Mouse (Mus musculus) intestine, embryonic 15.5 days (tissue): ENCODE measurements around the gene Mreg. TPM values are rescaled to one million over a fixed set of nuclear protein-coding genes. Genes with fewer than 3 reads are reported as not detected.
A peak's percentile ranks its signal among the peaks of the same experiment; 100 is the strongest.

Source experiments
- ATAC-seq: fragments of 200-750 bp; cut with Nextera tagmentation; 2 replicates; pipeline ENCODE4 v1.8.0; 2017; ENCODE audit warnings: moderate TSS enrichment, moderate library complexity
- H3K27ac ChIP-seq: fragments of 300-500 bp; sonication (generic); 2 replicates; pipeline ENCODE4 v1.5.1; 2015; ENCODE audit warnings: mild to moderate bottlenecking, inconsistent platforms
- H3K27me3 ChIP-seq: fragments of 300-500 bp; sonication (generic); replicated peaks from 2 replicates; pipeline ENCODE4 v1.6.1; 2015; ENCODE audit warnings: inconsistent platforms
- H3K36me3 ChIP-seq: fragments of 300-500 bp; sonication (generic); 2 replicates; pipeline ENCODE4 v1.6.1; 2015; ENCODE audit warnings: inconsistent platforms
- H3K4me1 ChIP-seq: fragments of 300-500 bp; sonication (generic); replicated peaks from 2 replicates; pipeline ENCODE4 v1.6.1; 2015; ENCODE audit warnings: inconsistent platforms
- H3K4me2 ChIP-seq: fragments of 300-500 bp; sonication (generic); replicated peaks from 2 replicates; pipeline ENCODE4 v1.6.1; 2015; ENCODE audit warnings: mild to moderate bottlenecking, inconsistent platforms
- H3K4me3 ChIP-seq: fragments of 300-500 bp; sonication (generic); replicated peaks from 2 replicates; pipeline ENCODE4 v1.5.1; 2015; ENCODE audit warnings: inconsistent platforms
- H3K9ac ChIP-seq: fragments of 300-500 bp; sonication (generic); 2 replicates; pipeline ENCODE4 v1.6.1; 2015; ENCODE audit warnings: inconsistent platforms
- H3K9me3 ChIP-seq: fragments of 300-500 bp; sonication (generic); 2 replicates; pipeline ENCODE4 v1.6.1; 2016; ENCODE audit warnings: inconsistent platforms
- WGBS: fragments of 180-500 bp; shearing (Covaris S2); methylation state at CpG from one replicate; pipeline ENCODE4 v1.1.7; 2015; 5-methylcytosine and 5-hydroxymethylcytosine counted together
- polyA plus RNA-seq: library from polyadenylated mRNA; unstranded; fragments of >200 nt; fragmentation: Nextera tagmentation; extraction: Ambion mirVana; gene quantifications from 2 replicates; pipeline ENCODE4 v1.2.1, GENCODE M21; 2015

Gene Mreg
- polyA plus RNA-seq, 1 experiment from 2014 or later: 9.4 TPM

DNA sequence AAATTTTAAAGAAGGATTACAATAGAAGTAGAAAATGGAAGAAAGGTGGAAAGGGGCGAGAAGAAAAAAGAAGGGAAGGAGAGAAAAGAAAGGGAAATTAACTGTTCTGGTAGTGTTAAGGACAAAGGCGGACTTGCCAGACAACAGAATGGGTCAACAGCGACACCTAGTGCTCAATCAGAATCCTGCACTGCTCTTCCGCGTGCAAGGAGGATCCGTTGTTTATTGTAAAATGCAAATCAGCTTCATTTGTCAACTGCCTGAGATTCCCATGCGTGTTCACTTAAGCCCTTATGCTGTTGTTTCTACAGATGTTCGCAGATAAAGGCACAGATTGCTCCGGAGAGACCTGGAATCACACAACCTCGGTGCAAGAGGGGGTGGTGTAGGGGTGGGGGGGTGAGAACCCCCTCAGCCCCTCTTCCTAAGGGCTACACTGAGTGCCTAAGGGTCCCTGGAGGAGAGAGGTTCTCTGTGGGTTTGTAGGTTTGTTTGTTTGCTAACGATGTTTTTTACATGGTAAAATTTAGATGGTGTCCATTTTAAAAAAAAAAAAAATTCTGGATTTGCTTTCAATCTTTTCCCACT lies 70.1 kb downstream of the Mreg start:
- Histone ChIP-seq H3K4me3 (0 out of 2 replicates have a peak overlapping the region, but pooled peaks have one; percentile 8), H3K9ac (no peak overlapping the region), H3K27me3 (no peaks in the 10 kb centered on the region), H3K36me3 (no peaks in the 10 kb centered on the region), H3K4me1 (no peaks in the 10 kb centered on the region), H3K27ac (no peak overlapping the region), H3K4me2 (peak overlapping the region; percentile 41), H3K9me3 (no peaks in the 10 kb centered on the region)
- 5% methylated on average over 11 of the region's 11 CpGs for WGBS
- peak; percentile 67 for ATAC-seq

DNA sequence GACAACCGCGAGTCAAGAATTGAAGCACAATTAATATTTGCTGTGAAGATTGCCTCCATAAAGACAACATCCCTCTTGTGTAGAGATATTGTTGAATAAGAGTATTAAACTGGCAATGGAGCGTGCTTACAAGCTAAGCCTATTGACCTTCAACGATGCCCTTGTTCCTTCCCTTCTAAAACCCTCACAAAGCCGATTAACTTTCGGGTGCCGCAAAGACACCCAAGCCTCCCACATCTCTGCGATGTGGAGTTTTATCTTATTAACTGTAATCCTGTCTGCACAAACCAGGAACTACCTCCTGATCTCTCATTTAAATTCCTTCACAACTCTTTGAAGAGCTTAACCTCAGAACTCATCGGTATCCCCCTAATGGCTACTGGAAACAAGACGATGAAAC lies 76.0 kb downstream of the Mreg start:
- Histone ChIP-seq H3K4me2 (no peak overlapping the region), H3K36me3 (no peaks in the 10 kb centered on the region), H3K27me3 (no peaks in the 10 kb centered on the region), H3K4me1 (no peaks in the 10 kb centered on the region), H3K27ac (no peak overlapping the region), H3K4me3 (no peak overlapping the region), H3K9ac (no peak overlapping the region), H3K9me3 (no peaks in the 10 kb centered on the region)
- 93% methylated on average over 10 of the region's 10 CpGs for WGBS
- no peak for ATAC-seq

DNA sequence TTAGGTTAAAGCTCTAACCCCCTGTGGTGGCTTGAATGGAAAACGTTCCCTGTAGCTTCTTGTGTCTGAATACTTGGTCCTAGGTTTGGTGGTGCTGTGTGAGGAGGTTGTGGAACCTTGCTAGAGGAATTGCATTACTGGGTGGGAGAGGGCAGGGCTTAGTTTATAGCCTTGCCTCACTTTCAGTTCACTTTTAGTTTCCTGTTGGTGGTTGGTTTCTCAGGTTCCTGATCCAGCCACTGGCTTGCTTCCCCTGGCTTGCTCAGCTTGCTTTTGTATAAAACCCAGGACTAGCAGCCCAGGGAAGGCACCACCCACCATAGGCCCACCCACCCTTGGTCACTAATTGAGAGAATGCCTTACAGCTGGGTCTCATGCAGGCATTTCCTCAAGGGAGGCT lies 77.6 kb downstream of the Mreg start:
- H3K27me3 ChIP-seq: no peaks in the 10 kb centered on the region
- no peaks in the 10 kb centered on the region for H3K4me1 ChIP-seq
- no peak overlapping the region for H3K4me3 ChIP-seq
- H3K27ac ChIP-seq: no peak overlapping the region
- H3K4me2 ChIP-seq: no peak overlapping the region
- WGBS: 66% methylated on average over 1 of the region's 1 CpGs
- no peak for ATAC-seq
- no peak overlapping the region for H3K9ac ChIP-seq
- no peaks in the 10 kb centered on the region for H3K36me3 ChIP-seq
- no peaks in the 10 kb centered on the region for H3K9me3 ChIP-seq

DNA sequence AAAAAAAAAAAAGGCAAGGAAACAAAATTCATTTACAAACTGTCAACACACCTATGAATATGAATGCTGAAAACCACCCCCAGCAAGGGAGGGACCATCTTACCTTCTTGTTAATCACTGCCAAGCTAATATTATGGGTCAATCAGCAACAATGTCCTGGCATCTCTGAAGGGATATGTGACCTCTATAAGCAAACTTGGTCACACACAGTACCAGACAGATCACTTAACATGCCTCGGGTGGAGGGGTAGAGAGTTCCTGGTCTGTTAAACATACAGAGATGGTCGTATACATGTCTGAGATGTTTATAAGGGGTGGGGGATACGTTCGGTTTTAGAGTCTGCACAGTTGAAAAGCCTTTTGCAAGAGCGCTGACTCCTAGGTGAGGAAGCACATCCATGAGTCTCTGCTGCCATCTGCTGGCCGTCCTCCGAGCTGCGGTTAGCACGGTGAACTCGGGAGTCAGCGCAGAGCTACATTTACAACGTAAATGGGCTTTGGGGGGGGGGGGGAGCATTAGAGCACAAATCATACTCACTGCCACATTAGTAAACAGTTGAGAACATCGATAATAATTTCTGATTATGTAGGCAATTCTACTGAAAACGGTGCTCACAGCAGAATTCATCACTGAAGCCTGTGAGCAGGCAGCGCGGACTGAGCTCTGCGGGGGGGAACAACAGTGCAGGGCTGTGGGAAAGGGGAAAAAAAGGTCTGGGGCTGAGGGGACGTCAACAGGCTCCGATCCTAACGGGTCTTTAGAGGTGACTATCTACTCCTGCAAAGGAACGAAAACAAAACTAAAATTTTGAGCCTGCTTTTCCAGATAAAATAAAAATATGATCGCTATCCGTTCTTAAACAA lies 88.4 kb downstream of the Mreg start:
- Histone ChIP-seq H3K4me1 (no peaks in the 10 kb centered on the region), H3K27me3 (no peaks in the 10 kb centered on the region), H3K27ac (no peak overlapping the region), H3K4me2 (no peak overlapping the region), H3K9ac (no peak overlapping the region), H3K9me3 (no peaks in the 10 kb centered on the region), H3K36me3 (no peaks in the 10 kb centered on the region), H3K4me3 (no peak overlapping the region)
- peak; percentile 78 for ATAC-seq
- WGBS: 27% methylated on average over 23 of the region's 23 CpGs

DNA sequence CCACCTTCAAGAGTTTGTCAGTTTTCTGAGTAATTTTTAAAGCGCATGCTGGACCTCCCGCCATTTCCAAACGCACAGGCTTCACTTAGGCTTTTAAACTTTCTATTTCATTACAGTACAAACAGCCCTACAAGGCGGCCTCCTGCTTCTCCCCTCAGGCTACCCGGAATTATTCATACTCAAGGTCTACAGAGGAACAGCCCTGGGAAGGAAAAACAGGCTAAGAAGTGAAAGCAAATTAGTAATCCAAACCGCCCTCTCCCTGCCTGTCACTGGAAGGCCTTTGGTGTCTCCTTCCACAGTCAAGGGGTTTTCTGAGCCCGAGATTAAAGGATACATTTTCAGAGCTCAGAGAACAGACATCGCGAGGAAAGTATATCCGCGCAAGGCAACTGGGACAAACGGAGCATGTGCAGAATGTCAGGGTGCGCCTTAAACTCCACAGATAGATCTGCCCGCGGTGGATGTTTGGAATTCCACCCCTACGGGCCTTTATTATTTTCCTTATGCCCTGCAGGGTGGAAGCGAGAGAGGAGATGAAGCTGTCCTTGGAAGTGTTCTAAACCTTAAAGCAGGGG lies 90.4 kb downstream of the Mreg start:
- Histone ChIP-seq H3K36me3 (no peaks in the 10 kb centered on the region), H3K4me1 (no peaks in the 10 kb centered on the region), H3K4me3 (no peak overlapping the region), H3K27me3 (no peaks in the 10 kb centered on the region), H3K27ac (no peak overlapping the region), H3K9ac (no peak overlapping the region), H3K4me2 (no peak overlapping the region), H3K9me3 (no peaks in the 10 kb centered on the region)
- 89% methylated on average over 17 of the region's 17 CpGs for WGBS
- ATAC-seq: no peak

DNA sequence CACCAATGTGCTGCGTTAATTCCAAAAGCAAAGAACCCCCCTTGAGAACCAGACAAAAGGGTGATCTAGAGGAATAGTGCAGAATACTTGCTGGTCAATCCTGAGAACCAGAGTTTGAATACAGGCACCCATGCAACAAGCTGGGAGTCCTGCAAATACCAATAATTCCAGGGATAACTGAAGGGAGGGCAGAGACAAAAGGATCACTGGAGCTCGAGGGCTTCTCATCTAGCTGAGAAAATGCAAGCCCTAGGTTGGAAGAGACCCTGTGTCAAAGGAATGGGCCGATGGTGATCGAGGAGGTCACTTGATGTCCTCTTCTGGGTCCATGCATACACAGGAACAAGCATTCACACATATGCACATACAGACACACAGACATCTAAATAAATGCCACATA lies 92.1 kb downstream of the Mreg start:
- Histone ChIP-seq H3K9me3 (no peaks in the 10 kb centered on the region), H3K4me3 (no peak overlapping the region), H3K27ac (no peak overlapping the region), H3K4me2 (no peak overlapping the region), H3K27me3 (no peaks in the 10 kb centered on the region), H3K4me1 (no peaks in the 10 kb centered on the region), H3K9ac (no peak overlapping the region), H3K36me3 (no peaks in the 10 kb centered on the region)
- ATAC-seq: no peak
- WGBS: 75% methylated on average over 4 of the region's 4 CpGs

DNA sequence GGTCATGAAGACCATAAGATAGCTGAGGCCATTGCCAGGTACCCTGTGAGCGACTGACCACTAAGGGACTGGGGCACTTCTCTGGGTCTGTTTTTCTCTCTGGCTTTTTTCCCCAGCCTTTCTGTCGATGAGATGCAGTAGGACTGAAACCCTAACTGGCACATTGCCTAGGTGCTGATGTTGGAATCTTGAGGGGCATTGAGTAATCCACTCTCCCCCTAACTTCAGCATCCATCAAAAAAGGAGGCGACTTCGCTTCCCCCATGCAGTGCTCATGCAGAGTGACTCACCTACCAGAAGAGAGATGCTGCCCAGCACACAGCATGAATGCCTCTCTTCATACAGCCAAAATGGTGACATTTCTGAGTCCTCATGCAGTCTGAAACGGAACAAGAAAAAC lies 97.9 kb downstream of the Mreg start:
- H3K36me3 ChIP-seq: no peaks in the 10 kb centered on the region

More for the DNA sequence above, 97.9 kb downstream of the Mreg start:
- Histone ChIP-seq H3K9me3 (no peaks in the 10 kb centered on the region), H3K4me1 (no peaks in the 10 kb centered on the region), H3K4me2 (no peak overlapping the region), H3K27me3 (no peaks in the 10 kb centered on the region), H3K27ac (no peak overlapping the region), H3K4me3 (no peak overlapping the region), H3K9ac (no peak overlapping the region)
- WGBS: 75% methylated on average over 5 of the region's 5 CpGs
- ATAC-seq: no peak

Other genes starting within 250 kb of the Mreg start
- gene Pecr, start 72.0 kb upstream of the Mreg start, polyA plus RNA-seq: 57.7 and 65.5 TPM in 2 replicates
- 2.8 and 3.0 TPM in 2 replicates for gene Tmem169, start 72.1 kb upstream of the Mreg start, polyA plus RNA-seq
- gene Xrcc5, start 95.1 kb upstream of the Mreg start, polyA plus RNA-seq: 36.7 and 39.2 TPM in 2 replicates